8 mouse cellular contexts compared by ENCODE assay signal in the genomic region with DNA sequence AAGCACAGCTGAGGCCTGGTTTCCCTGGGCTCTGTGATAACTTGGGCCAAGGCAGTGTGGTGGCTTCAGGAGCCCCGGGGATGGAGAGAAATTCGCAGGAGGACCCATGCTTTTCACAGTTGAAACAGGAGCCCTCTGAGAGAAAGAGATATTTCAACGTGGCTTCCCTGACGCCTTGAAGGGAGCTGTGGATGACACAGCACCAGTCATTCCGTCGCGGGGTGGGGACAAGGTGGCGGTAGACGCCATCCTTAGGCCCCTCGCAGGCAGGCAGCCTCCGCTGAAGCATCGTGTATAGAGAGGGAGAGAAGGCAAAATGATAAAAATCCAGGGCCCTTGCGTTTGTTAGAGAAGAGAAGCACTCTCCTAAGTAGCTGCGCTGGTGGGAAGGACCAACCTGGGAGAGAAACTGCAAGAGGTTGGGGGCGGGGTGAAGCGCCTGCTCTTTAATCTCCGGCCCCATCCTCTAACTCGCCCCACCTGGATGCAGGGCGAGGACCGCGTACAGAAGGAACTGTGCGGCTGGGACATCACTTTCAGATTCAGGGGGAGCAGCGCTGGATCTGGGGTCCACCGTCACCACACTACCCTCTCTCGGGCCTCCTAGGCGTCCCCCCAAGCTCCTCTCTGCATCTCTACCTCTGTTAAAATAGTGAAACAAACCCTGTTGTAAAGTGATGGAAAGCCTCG. TPM values are rescaled to one million over a fixed set of nuclear protein-coding genes. Genes with fewer than 3 reads are reported as not detected.
A peak's percentile ranks its signal among the peaks of the same experiment; 100 is the strongest.
DNase-seq lines count a peak whose midpoint lies in the region; ATAC-seq and TF ChIP-seq lines count a peak whose summit lies in the region.

No protein-coding gene starts in this region.

- H3K4me3 ChIP-seq in hindbrain, embryonic 12.5 days: peak overlapping the region; percentile 61
- H3K4me3 ChIP-seq in liver, adult 2 months (ENCODE audit: insufficient read depth, low read depth, low read length): peak overlapping the region; percentile 95

- H3K4me2 ChIP-seq in hindbrain, embryonic 12.5 days (replicated peaks): peak overlapping the region; percentile 83

- no peaks in the 10 kb centered on the region for H3K36me3 ChIP-seq in hindbrain, embryonic 12.5 days
- no peaks in the 10 kb centered on the region for H3K36me3 ChIP-seq in liver, adult 2 months (ENCODE audit: control insufficient read depth, insufficient read depth, low read length)

- no peaks in the 10 kb centered on the region for H3K9me3 ChIP-seq in hindbrain, embryonic 12.5 days (replicated peaks)

- WGBS in hindbrain, embryonic 12.5 days: 2% methylated on average over 27 of the region's 27 CpGs
- 34% methylated on average over 27 of the region's 27 CpGs for WGBS in liver, adult 2 months

- peaks cover 47% of the 10 kb centered on the region for H3K27me3 ChIP-seq in hindbrain, embryonic 12.5 days
- no peaks in the 10 kb centered on the region for H3K27me3 ChIP-seq in liver, adult 2 months (ENCODE audit: control insufficient read depth, insufficient read depth, low read length)

- no peak for TF ChIP-seq CTCF in liver, adult 2 months (IDR thresholded peaks at IDR 0.05; ENCODE audit: low read depth, low read length)

- no peak overlapping the region for H3K27ac ChIP-seq in hindbrain, embryonic 12.5 days
- peak overlapping the region; percentile 94; the same call in 1 of the 2 replicates for H3K27ac ChIP-seq in liver, adult 2 months (replicated peaks; ENCODE audit: insufficient read depth, low read depth, low read length)

- peaks cover 33% of the 10 kb centered on the region for H3K4me1 ChIP-seq in hindbrain, embryonic 12.5 days
- peaks cover 1% of the 10 kb centered on the region for H3K4me1 ChIP-seq in liver, adult 2 months (ENCODE audit: control insufficient read depth, insufficient read depth, low read length)

- H3K9ac ChIP-seq in hindbrain, embryonic 12.5 days: peak overlapping the region; percentile 74; the same call in 1 of the 2 replicates
- peak overlapping the region; percentile 91 for H3K9ac ChIP-seq in liver, adult 2 months (ENCODE audit: low read depth, low read length)

- peaks cover 17% of the 10 kb centered on the region; the same call in 1 of the 2 replicates for H3K79me2 ChIP-seq in liver, adult 2 months (ENCODE audit: control insufficient read depth, insufficient read depth, low read length)

- ATAC-seq in hindbrain, embryonic 12.5 days (ENCODE audit: low FRiP score): no peak

- peak; percentile 25 to 26 for DNase-seq in cerebellum, postnatal 10 days
- DNase-seq in cerebellum, adult 8-10 months: no peak
- DNase-seq in CD4-positive helper T cell, adult 2 months (ENCODE audit: low read depth, low spot score): peak; percentile 54
- peak; percentile 59 for DNase-seq in embryo, embryonic 11 days
- no peak for DNase-seq in liver, adult 2 months (ENCODE audit: extremely low read depth, low read depth, low spot score)
- DNase-seq in retina, embryonic 14.5 days (ENCODE audit: low spot score): peak; percentile 47
- DNase-seq in left cerebral cortex, adult 11 months (ENCODE audit: low spot score): no peak

- TF ChIP-seq POLR2A in liver, adult 2 months (IDR thresholded peaks at IDR 0.05; ENCODE audit: extremely low read depth, insufficient read depth, low read length): no peak

RNA-seq across cellular contexts. Expression of a gene that starts 46.9 kb away (rescaled TPM):
- polyA plus RNA-seq in hindbrain, embryonic 12.5 days (2016; fragmentation: Nextera tagmentation; extraction: Ambion mirVana): 6.1 and 6.4 TPM in 2 replicates
- total RNA-seq in liver, adult 2 months (2014; rRNA removed): 9.0 and 11.7 TPM in 2 replicates
- 12.4 and 13.6 TPM in 2 replicates for polyA plus RNA-seq in liver, adult 2 months (2012; rRNA removed)

Comparison
In these comparisons a context has a peak if more than half of its experiments do, and no peak if none do; other contexts are left out.
1. DNase-seq: peak in cerebellum, postnatal 10 days (2 of 2), CD4-positive helper T cell, adult 2 months (single experiment), embryo, embryonic 11 days (single experiment) and retina, embryonic 14.5 days (single experiment); none in cerebellum, adult 8-10 months (single experiment), liver, adult 2 months (single experiment) and left cerebral cortex, adult 11 months (single experiment).